Mouse (Mus musculus) small intestine, adult 2 months (tissue): ENCODE results near the gene Pip5k1a.

Experiments
- CTCF ChIP-seq: fragments of 200-500 bp; IDR thresholded peaks from 2 replicates; pipeline ENCODE4 v1.5.1; 2012; ENCODE audit warnings: low read depth, mild to moderate bottlenecking, control low read depth, inconsistent platforms, low read length, moderate library complexity, mixed read lengths; ENCODE audit not compliant: insufficient replicate concordance, insufficient read length; ENCODE audit errors: extremely low read depth
- POLR2A ChIP-seq: fragments of 200-500 bp; IDR thresholded peaks from 2 replicates; pipeline ENCODE4 v1.6.1; 2012; ENCODE audit warnings: low read depth, mild to moderate bottlenecking, control low read depth, inconsistent platforms, low read length, moderate library complexity

- TF ChIP-seq POLR2A (no peak), CTCF (no peak)
These were observed 1.2 kb upstream of the Pip5k1a start for GRCm38 (mm10) chr3:95107898-95108297.
